Mouse (Mus musculus): ENCODE data around the gene Ormdl1. TPM values are rescaled to one million over a fixed set of nuclear protein-coding genes. Genes with fewer than 3 reads are reported as not detected.
A peak's percentile ranks its signal among the peaks of the same experiment; 100 is the strongest.
"Not testable (repeated sequence)": the region's sequence is repeated elsewhere in the genome, so short reads cannot be mapped to it uniquely, and the experiment has no call there.

The Ormdl1 gene
- total RNA-seq (2017) = 35.0 to 49.4 TPM (median 48.8 TPM) in 3 replicates

GRCm38 (mm10) chr1:53296581-53297383 lies at the start of gene Ormdl1, which contains the start of the genes Pms1 and Gm28778:
Ormdl1 (plus strand) TSS chr1:53297095.
Pms1 (minus strand) TSS chr1:53297018.
Gm28778 (plus strand) TSS chr1:53297111.
- ATAC-seq (replicated peaks; ENCODE audit: insufficient number of reproducible peaks, low FRiP score, low TSS enrichment, poor library complexity, severe bottlenecking) = peak; percentile 99

- peak; percentile 52; the same call in 1 of the 2 replicates for ATAC-seq (replicated peaks; ENCODE audit: insufficient number of reproducible peaks, low FRiP score, low TSS enrichment, poor library complexity, severe bottlenecking)
Measured at GRCm38 (mm10) chr1:53264958-53265612, 31.8 kb upstream of the Ormdl1 start.

- no peak for ATAC-seq (replicated peaks; ENCODE audit: insufficient number of reproducible peaks, low FRiP score, low TSS enrichment, poor library complexity, severe bottlenecking)
Measured at GRCm38 (mm10) chr1:53269901-53270300, 27.0 kb upstream of the Ormdl1 start.

GRCm38 (mm10) chr1:53272646-53273045 lies 24.2 kb upstream of the Ormdl1 start:
- ATAC-seq (replicated peaks; ENCODE audit: insufficient number of reproducible peaks, low FRiP score, low TSS enrichment, poor library complexity, severe bottlenecking) = no peak

GRCm38 (mm10) chr1:53291197-53291596 lies 5.7 kb upstream of the Ormdl1 start:
- ATAC-seq (replicated peaks; ENCODE audit: insufficient number of reproducible peaks, low FRiP score, low TSS enrichment, poor library complexity, severe bottlenecking) = no peak

GRCm38 (mm10) chr1:53300506-53300905 lies 3.6 kb downstream of the Ormdl1 start:
- no peak for ATAC-seq (replicated peaks; ENCODE audit: insufficient number of reproducible peaks, low FRiP score, low TSS enrichment, poor library complexity, severe bottlenecking)

- peak; percentile 73 for ATAC-seq (replicated peaks; ENCODE audit: insufficient number of reproducible peaks, low FRiP score, low TSS enrichment, poor library complexity, severe bottlenecking)
Measured at GRCm38 (mm10) chr1:53312989-53313967, 16.4 kb downstream of the Ormdl1 start, which contains the start of gene Osgepl1. Osgepl1 (plus strand) TSS chr1:53313624.

- no peak for ATAC-seq (replicated peaks; ENCODE audit: insufficient number of reproducible peaks, low FRiP score, low TSS enrichment, poor library complexity, severe bottlenecking)
Measured at GRCm38 (mm10) chr1:53321662-53322344, 24.9 kb downstream of the Ormdl1 start.

GRCm38 (mm10) chr1:53323254-53323653 lies 26.4 kb downstream of the Ormdl1 start:
- no peak for ATAC-seq (replicated peaks; ENCODE audit: insufficient number of reproducible peaks, low FRiP score, low TSS enrichment, poor library complexity, severe bottlenecking)

- no peak for ATAC-seq (replicated peaks; ENCODE audit: insufficient number of reproducible peaks, low FRiP score, low TSS enrichment, poor library complexity, severe bottlenecking)
Measured at GRCm38 (mm10) chr1:53324277-53324676, 27.4 kb downstream of the Ormdl1 start.

- ATAC-seq (replicated peaks; ENCODE audit: insufficient number of reproducible peaks, low FRiP score, low TSS enrichment, poor library complexity, severe bottlenecking) = no peak
Measured at GRCm38 (mm10) chr1:53324827-53325494, 28.1 kb downstream of the Ormdl1 start.

GRCm38 (mm10) chr1:53333527-53333926 lies 36.6 kb downstream of the Ormdl1 start:
- ATAC-seq (replicated peaks; ENCODE audit: insufficient number of reproducible peaks, low FRiP score, low TSS enrichment, poor library complexity, severe bottlenecking) = not testable (repeated sequence)

- ATAC-seq (replicated peaks; ENCODE audit: insufficient number of reproducible peaks, low FRiP score, low TSS enrichment, poor library complexity, severe bottlenecking) = no peak
Measured at GRCm38 (mm10) chr1:53335465-53335864, 38.6 kb downstream of the Ormdl1 start.

- not testable (repeated sequence) for ATAC-seq (replicated peaks; ENCODE audit: insufficient number of reproducible peaks, low FRiP score, low TSS enrichment, poor library complexity, severe bottlenecking)
Measured at GRCm38 (mm10) chr1:53337403-53337802, 40.5 kb downstream of the Ormdl1 start.

GRCm38 (mm10) chr1:53341071-53341470 lies 44.2 kb downstream of the Ormdl1 start:
- ATAC-seq (replicated peaks; ENCODE audit: insufficient number of reproducible peaks, low FRiP score, low TSS enrichment, poor library complexity, severe bottlenecking) = no peak

- ATAC-seq (replicated peaks; ENCODE audit: insufficient number of reproducible peaks, low FRiP score, low TSS enrichment, poor library complexity, severe bottlenecking) = peak; percentile 100
Measured at GRCm38 (mm10) chr1:53352327-53353261, 55.7 kb downstream of the Ormdl1 start, which contains the start of the genes Asdurf, Gm28551 and Asnsd1. Asdurf (minus strand) TSS chr1:53352619. Gm28551 (minus strand) TSS chr1:53352667. Asnsd1 (minus strand) TSS chr1:53352752.
